Mouse (Mus musculus) forebrain, embryonic 12.5 days (tissue): ENCODE measurements around the gene AC124108.1. TPM values are rescaled to one million over a fixed set of nuclear protein-coding genes. Genes with fewer than 3 reads are reported as not detected.

Source experiments
- ATAC-seq: fragments of 200-750 bp; cut with Nextera tagmentation; 2 replicates; pipeline ENCODE4 v1.8.0; 2017; ENCODE audit warnings: moderate TSS enrichment; ENCODE audit not compliant: low FRiP score
- H3K27ac ChIP-seq: fragments of 300-500 bp; sonication (generic); 2 replicates; pipeline ENCODE4 v1.5.1; 2016; ENCODE audit warnings: mild to moderate bottlenecking
- H3K27me3 ChIP-seq: fragments of 300-500 bp; sonication (generic); 2 replicates; pipeline ENCODE4 v1.6.1; 2016; ENCODE audit warnings: mild to moderate bottlenecking
- H3K36me3 ChIP-seq: fragments of 300-500 bp; sonication (generic); replicated peaks from 2 replicates; pipeline ENCODE4 v1.6.1; 2016; ENCODE audit warnings: mild to moderate bottlenecking
- H3K4me1 ChIP-seq: fragments of 300-500 bp; sonication (generic); 2 replicates; pipeline ENCODE4 v1.6.1; 2016
- H3K4me2 ChIP-seq: fragments of 300-500 bp; sonication (generic); 2 replicates; pipeline ENCODE4 v1.6.1; 2016; ENCODE audit warnings: mild to moderate bottlenecking, moderate library complexity
- H3K4me3 ChIP-seq: fragments of 300-500 bp; sonication (generic); replicated peaks from 2 replicates; pipeline ENCODE4 v1.5.1; 2016; ENCODE audit warnings: mild to moderate bottlenecking
- H3K9ac ChIP-seq: fragments of 300-500 bp; sonication (generic); 2 replicates; pipeline ENCODE4 v1.6.1; 2016; ENCODE audit warnings: mild to moderate bottlenecking
- H3K9me3 ChIP-seq: fragments of 300-500 bp; sonication (generic); 2 replicates; pipeline ENCODE4 v1.6.1; 2016
- WGBS: fragments of 180-500 bp; shearing (Covaris S2); methylation state at CpG from one replicate; pipeline ENCODE4 v1.1.7; 2016; 5-methylcytosine and 5-hydroxymethylcytosine counted together
- polyA plus RNA-seq: library from polyadenylated mRNA; unstranded; fragments of >200 nt; fragmentation: Nextera tagmentation; extraction: Ambion mirVana; gene quantifications from 2 replicates; pipeline ENCODE4 v1.2.1, GENCODE M21; 2016

The AC124108.1 gene
- polyA plus RNA-seq, 1 experiment from 2014 or later, result 5.0 TPM

DNA sequence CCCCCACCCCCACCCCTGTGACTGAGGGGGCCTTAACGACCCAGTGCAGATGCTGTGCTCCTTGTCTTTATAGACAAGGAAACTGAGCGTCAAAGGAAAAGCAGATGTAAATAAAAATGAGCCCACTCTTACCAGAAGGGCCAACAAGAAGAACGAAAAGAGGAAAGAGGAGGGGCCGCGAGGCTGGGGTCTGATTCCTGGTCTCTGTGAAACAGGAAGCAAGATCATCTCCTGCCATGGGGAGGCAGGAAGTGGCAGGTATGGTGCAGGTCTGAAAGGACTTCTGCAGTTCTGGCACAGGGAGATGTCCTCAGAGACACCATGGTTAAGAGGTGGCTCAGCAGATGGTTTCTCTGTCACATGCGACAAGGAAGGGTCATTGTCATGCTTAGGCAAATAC, 20.6 kb upstream of the AC124108.1 start:
- Histone ChIP-seq H3K4me3 (no peak overlapping the region), H3K27ac (no peak overlapping the region)
- 61% methylated on average over 6 of the region's 6 CpGs for WGBS

DNA sequence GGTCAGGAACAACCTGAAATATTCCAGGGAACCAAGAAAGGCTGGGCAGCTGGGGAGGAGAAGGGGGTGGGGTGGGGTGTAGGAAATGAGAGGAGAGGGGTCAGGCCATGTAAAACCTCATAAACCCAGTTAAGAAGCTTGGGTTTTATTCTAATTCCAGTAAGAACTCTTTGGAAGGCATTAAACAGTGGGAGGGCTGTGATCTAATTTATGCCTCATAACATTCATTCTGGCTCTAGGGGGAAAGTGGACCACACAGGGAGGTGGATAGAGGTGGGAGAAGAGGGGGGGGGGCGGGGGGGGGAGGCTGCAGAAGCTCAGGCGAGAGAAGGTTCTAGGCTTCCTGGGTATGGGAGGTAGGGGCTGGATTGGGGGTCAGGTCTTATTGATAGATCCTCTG, 19.6 kb upstream of the AC124108.1 start:
- Histone ChIP-seq H3K27me3 (0 out of 2 replicates have a peak, but pooled peaks cover 10% of the 10 kb centered on the region), H3K27ac (no peak overlapping the region), H3K36me3 (no peaks in the 10 kb centered on the region), H3K4me2 (no peak overlapping the region), H3K4me3 (no peak overlapping the region), H3K9me3 (no peaks in the 10 kb centered on the region), H3K9ac (no peak overlapping the region), H3K4me1 (peaks cover 31% of the 10 kb centered on the region)
- no peak for ATAC-seq
- WGBS, result 0% methylated on average over 1 of the region's 2 CpGs

More for the DNA sequence above, 20.6 kb upstream of the AC124108.1 start:
- H3K9me3 ChIP-seq, result no peaks in the 10 kb centered on the region
- ATAC-seq, result no peak
- peaks cover 31% of the 10 kb centered on the region for H3K4me1 ChIP-seq
- H3K36me3 ChIP-seq, result no peaks in the 10 kb centered on the region
- H3K27me3 ChIP-seq, result 0 out of 2 replicates have a peak, but pooled peaks cover 10% of the 10 kb centered on the region
- H3K9ac ChIP-seq, result no peak overlapping the region
- H3K4me2 ChIP-seq, result no peak overlapping the region

GRCm38 (mm10) chr1:132186303-132186702, 5.0 kb upstream of the AC124108.1 start:
- 92% methylated on average over 4 of the region's 4 CpGs for WGBS
- Histone ChIP-seq H3K36me3 (no peaks in the 10 kb centered on the region), H3K4me3 (no peak overlapping the region), H3K4me1 (peaks cover 18% of the 10 kb centered on the region), H3K9ac (no peak overlapping the region), H3K27ac (no peak overlapping the region), H3K9me3 (no peaks in the 10 kb centered on the region), H3K4me2 (no peak overlapping the region), H3K27me3 (peaks cover 20% of the 10 kb centered on the region; the same call in 1 of the 2 replicates)
- no peak for ATAC-seq

- Histone ChIP-seq H3K4me2 (no peak overlapping the region), H3K27me3 (peaks cover 20% of the 10 kb centered on the region; the same call in 1 of the 2 replicates), H3K9me3 (no peaks in the 10 kb centered on the region), H3K27ac (no peak overlapping the region), H3K9ac (no peak overlapping the region), H3K4me1 (peaks cover 34% of the 10 kb centered on the region), H3K36me3 (no peaks in the 10 kb centered on the region), H3K4me3 (no peak overlapping the region)
- WGBS, result 52% methylated on average over 9 of the region's 9 CpGs
- ATAC-seq, result no peak
Measured at GRCm38 (mm10) chr1:132188442-132189066, 2.7 kb upstream of the AC124108.1 start.

- Histone ChIP-seq H3K9me3 (no peaks in the 10 kb centered on the region), H3K4me3 (0 out of 2 replicates have a peak overlapping the region, but pooled peaks have one; percentile 91), H3K9ac (peak overlapping the region; percentile 100; the same call in 1 of the 2 replicates), H3K4me1 (peaks cover 40% of the 10 kb centered on the region), H3K36me3 (no peaks in the 10 kb centered on the region), H3K4me2 (peak overlapping the region; percentile 71), H3K27me3 (peaks cover 17% of the 10 kb centered on the region; the same call in 1 of the 2 replicates), H3K27ac (0 out of 2 replicates have a peak overlapping the region, but pooled peaks have one; percentile 99)
- ATAC-seq, result no peak
- 34% methylated on average over 4 of the region's 4 CpGs for WGBS
Measured at GRCm38 (mm10) chr1:132189231-132189630, 2.0 kb upstream of the AC124108.1 start.

DNA sequence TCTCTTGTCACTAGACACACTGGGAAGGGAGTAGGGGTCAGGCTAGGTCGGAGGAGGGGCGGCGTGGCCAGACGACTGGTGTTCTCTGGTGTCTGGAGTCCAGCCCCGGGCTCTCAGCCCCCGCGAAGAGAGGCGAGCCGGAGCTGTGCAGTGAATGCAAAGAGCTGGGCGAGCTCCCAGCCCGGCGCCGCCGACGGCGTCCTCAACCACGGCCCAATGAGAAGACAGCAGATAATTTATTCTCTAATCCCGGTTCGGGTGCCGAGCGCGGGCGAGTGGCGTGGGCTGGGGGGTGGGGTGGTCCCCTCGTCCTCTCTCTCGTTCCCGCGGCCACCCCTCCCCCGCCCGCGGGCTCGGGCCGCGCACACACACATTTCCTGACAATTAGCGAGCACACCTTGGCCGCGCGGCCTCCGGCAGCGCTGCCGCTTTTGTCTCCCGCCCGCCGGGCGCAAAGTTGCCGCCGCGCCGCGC, 1.2 kb upstream of the AC124108.1 start:
- peak; percentile 88 for ATAC-seq
- WGBS, result under 1% methylated on average over 50 of the region's 50 CpGs

DNA sequence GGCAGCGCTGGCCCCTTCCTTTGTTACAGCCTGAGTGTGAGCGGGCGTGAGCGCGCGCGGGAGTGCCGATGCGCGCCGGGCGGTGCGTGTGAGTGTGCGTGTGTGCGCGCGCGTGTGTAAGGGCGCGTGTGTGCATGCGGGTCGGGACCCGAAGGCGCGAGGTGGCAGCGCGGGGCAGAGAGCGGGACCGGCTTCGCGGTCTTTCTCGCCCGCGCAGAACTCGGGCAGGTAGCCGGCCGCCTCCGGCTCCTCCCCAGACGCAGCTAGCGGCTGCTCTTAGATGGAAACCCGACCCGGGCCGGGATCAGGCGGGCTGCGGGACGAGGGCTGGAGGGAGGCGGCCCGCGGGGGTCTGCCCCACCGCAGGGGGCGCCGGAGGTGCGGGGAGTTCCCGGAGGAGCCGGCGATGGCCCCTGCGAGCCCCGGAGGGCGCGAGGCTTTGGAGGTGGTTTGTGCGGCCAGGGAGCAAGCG, 600 bp upstream of the AC124108.1 start:
- under 1% methylated on average over 49 of the region's 62 CpGs for WGBS
- H3K27ac ChIP-seq, result peak overlapping the region; percentile 99

More for the DNA sequence above, 1.2 kb upstream of the AC124108.1 start:
- peaks cover 49% of the 10 kb centered on the region for H3K4me1 ChIP-seq
- peak overlapping the region; percentile 100 for H3K9ac ChIP-seq
- peaks cover 18% of the 10 kb centered on the region; the same call in 1 of the 2 replicates for H3K27me3 ChIP-seq
- H3K4me2 ChIP-seq, result peak overlapping the region; percentile 71
- no peaks in the 10 kb centered on the region for H3K36me3 ChIP-seq
- H3K4me3 ChIP-seq, result peak overlapping the region; percentile 91
- H3K9me3 ChIP-seq, result no peaks in the 10 kb centered on the region
- H3K27ac ChIP-seq, result peak overlapping the region; percentile 99

GRCm38 (mm10) chr1:132191786-132192680, 776 bp downstream of the AC124108.1 start:
- Histone ChIP-seq H3K4me3 (peak overlapping the region; percentile 91), H3K27ac (peak overlapping the region; percentile 99), H3K9ac (peak overlapping the region; percentile 100), H3K9me3 (no peaks in the 10 kb centered on the region), H3K27me3 (peaks cover 18% of the 10 kb centered on the region; the same call in 1 of the 2 replicates), H3K4me1 (peaks cover 68% of the 10 kb centered on the region), H3K36me3 (no peaks in the 10 kb centered on the region), H3K4me2 (peak overlapping the region; percentile 71)
- peak; percentile 42 for ATAC-seq
- 2% methylated on average over 16 of the region's 16 CpGs for WGBS

More for the DNA sequence above, 600 bp upstream of the AC124108.1 start:
- peak overlapping the region; percentile 100 for H3K9ac ChIP-seq
- H3K4me1 ChIP-seq, result peaks cover 55% of the 10 kb centered on the region
- peak overlapping the region; percentile 91 for H3K4me3 ChIP-seq
- H3K36me3 ChIP-seq, result no peaks in the 10 kb centered on the region
- H3K4me2 ChIP-seq, result peak overlapping the region; percentile 71
- ATAC-seq, result peak; percentile 24
- peaks cover 18% of the 10 kb centered on the region; the same call in 1 of the 2 replicates for H3K27me3 ChIP-seq
- H3K9me3 ChIP-seq, result no peaks in the 10 kb centered on the region

DNA sequence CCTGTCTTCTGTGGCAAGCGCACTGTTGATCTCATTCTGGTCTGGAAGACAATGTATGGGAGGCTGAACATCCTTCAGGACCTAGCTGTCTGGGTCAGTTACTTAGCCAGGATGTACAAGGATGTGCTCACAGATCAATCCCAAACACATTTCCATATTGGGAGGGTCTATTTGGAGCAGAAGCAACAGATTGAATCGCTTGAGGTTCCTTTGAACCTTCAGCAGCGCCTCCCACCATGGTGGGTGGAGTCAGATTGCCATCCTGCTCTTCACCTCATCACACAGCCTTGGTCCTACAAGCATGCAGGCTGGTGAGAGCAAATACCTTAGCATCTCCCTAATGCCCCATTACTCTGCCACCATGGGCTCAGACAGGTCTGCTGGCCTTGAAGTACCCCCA, 2.5 kb downstream of the AC124108.1 start:
- WGBS, result 67% methylated on average over 3 of the region's 3 CpGs
- no peaks in the 10 kb centered on the region for H3K36me3 ChIP-seq
- H3K9ac ChIP-seq, result peak overlapping the region; percentile 100
- peak overlapping the region; percentile 99; the same call in 1 of the 2 replicates for H3K27ac ChIP-seq
- ATAC-seq, result no peak
- H3K4me3 ChIP-seq, result peak overlapping the region; percentile 91
- H3K9me3 ChIP-seq, result no peaks in the 10 kb centered on the region
- H3K4me2 ChIP-seq, result peak overlapping the region; percentile 71
- peaks cover 13% of the 10 kb centered on the region; the same call in 1 of the 2 replicates for H3K27me3 ChIP-seq
- peaks cover 83% of the 10 kb centered on the region for H3K4me1 ChIP-seq

DNA sequence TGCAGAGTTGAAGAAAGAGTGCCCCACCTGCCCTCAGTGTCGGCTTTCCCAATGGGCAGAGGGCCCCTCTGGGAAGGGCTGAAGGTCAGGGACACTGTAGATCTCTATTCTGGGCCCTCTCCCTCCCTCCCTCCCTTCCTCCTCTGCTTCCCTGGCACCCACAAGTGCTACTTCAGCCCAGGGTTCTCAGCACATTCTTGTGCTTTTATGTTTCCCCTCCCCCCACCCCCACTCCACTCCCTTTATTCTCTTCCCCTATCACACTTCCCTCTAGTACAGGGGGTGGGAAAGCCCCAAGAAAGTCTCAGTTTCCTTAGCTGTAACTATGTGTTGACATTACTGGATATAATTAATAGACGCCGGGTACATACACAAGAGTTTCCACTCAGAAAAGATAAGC, 3.4 kb downstream of the AC124108.1 start:
- Histone ChIP-seq H3K9me3 (no peaks in the 10 kb centered on the region), H3K4me3 (no peak overlapping the region), H3K27me3 (peaks cover 7% of the 10 kb centered on the region; the same call in 1 of the 2 replicates), H3K4me1 (peaks cover 83% of the 10 kb centered on the region), H3K36me3 (no peaks in the 10 kb centered on the region), H3K27ac (0 out of 2 replicates have a peak overlapping the region, but pooled peaks have one; percentile 87), H3K4me2 (peak overlapping the region; percentile 71), H3K9ac (0 out of 2 replicates have a peak overlapping the region, but pooled peaks have one; percentile 44)
- ATAC-seq, result no peak
- WGBS, result 28% methylated on average over 3 of the region's 3 CpGs

DNA sequence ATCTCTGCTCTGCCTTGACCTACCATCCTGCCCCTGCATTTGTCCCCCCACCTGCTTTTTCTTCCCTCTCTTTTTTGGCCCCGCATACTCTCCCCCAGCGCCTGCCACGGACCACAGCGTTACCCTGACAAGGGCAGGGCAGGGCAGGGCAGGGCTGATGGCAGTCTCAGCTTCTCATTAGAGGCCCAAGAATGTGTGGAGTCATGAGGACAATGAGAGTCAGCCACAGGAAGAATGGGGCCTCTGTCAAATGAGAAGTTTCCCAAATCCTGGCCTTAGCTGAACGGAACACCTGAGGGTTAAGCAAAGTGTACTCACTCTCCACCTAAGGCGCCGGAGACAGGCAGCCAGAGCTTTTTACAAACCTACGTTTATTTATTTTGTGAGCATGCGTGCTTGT, 3.8 kb downstream of the AC124108.1 start:
- no peaks in the 10 kb centered on the region for H3K9me3 ChIP-seq
- 25% methylated on average over 9 of the region's 9 CpGs for WGBS
- H3K4me3 ChIP-seq, result no peak overlapping the region
- H3K36me3 ChIP-seq, result no peaks in the 10 kb centered on the region
- peak overlapping the region; percentile 44; the same call in 1 of the 2 replicates for H3K9ac ChIP-seq
- no peak for ATAC-seq
- H3K4me1 ChIP-seq, result peaks cover 84% of the 10 kb centered on the region
- H3K27ac ChIP-seq, result peak overlapping the region; percentile 87
- H3K4me2 ChIP-seq, result peak overlapping the region; percentile 71
- peaks cover 7% of the 10 kb centered on the region; the same call in 1 of the 2 replicates for H3K27me3 ChIP-seq
